Mouse (Mus musculus) embryonic facial prominence, embryonic 14.5 days (tissue): ENCODE results near the gene St8sia6. TPM values are rescaled to one million over a fixed set of nuclear protein-coding genes. Genes with fewer than 3 reads are reported as not detected.
A peak's percentile ranks its signal among the peaks of the same experiment; 100 is the strongest.

Source experiments
- ATAC-seq: fragments of 200-750 bp; cut with Nextera tagmentation; 2 replicates; pipeline ENCODE4 v1.8.0; 2017; ENCODE audit warnings: low read depth, moderate number of reproducible peaks, moderate TSS enrichment
- DNase-seq: peaks from one replicate; pipeline ENCODE4 v3.0.0-alpha.2; 2015; ENCODE audit warnings: low spot score
- H3K27ac ChIP-seq: fragments of 300-500 bp; sonication (generic); replicated peaks from 2 replicates; pipeline ENCODE4 v1.5.1; 2014; ENCODE audit warnings: low read depth, mild to moderate bottlenecking, low read length, moderate library complexity
- H3K27me3 ChIP-seq: fragments of 300-500 bp; sonication (generic); replicated peaks from 2 replicates; pipeline ENCODE4 v1.6.1; 2014; ENCODE audit warnings: low read length; ENCODE audit not compliant: control insufficient read depth, insufficient read depth
- H3K36me3 ChIP-seq: fragments of 300-500 bp; sonication (generic); 2 replicates; pipeline ENCODE4 v1.6.1; 2014; ENCODE audit warnings: low read length, mixed read lengths; ENCODE audit not compliant: control insufficient read depth, insufficient read depth
- H3K4me1 ChIP-seq: fragments of 300-500 bp; sonication (generic); 2 replicates; pipeline ENCODE4 v1.6.1; 2014; ENCODE audit warnings: antibody characterized with exemption, low read length; ENCODE audit not compliant: control insufficient read depth, insufficient read depth
- H3K4me2 ChIP-seq: fragments of 300-500 bp; sonication (generic); 2 replicates; pipeline ENCODE4 v1.6.1; 2014; ENCODE audit warnings: low read depth, mild to moderate bottlenecking, low read length, moderate library complexity, mixed read lengths
- H3K4me3 ChIP-seq: fragments of 300-500 bp; sonication (generic); 2 replicates; pipeline ENCODE4 v1.5.1; 2014; ENCODE audit warnings: low read depth, mild to moderate bottlenecking, low read length
- H3K9ac ChIP-seq: fragments of 300-500 bp; sonication (generic); 2 replicates; pipeline ENCODE4 v1.6.1; 2014; ENCODE audit warnings: low read depth, mild to moderate bottlenecking, low read length, moderate library complexity, mixed read lengths
- H3K9me3 ChIP-seq: fragments of 300-500 bp; sonication (generic); 2 replicates; pipeline ENCODE4 v1.6.1; 2016; ENCODE audit warnings: low read length; ENCODE audit not compliant: control insufficient read depth
- WGBS: fragments of 180-500 bp; shearing (Covaris S2); extraction: QIAGEN DNeasy Blood & Tissue Kit; methylation state at CpG from one replicate; pipeline ENCODE4 v1.1.7; 2014; 5-methylcytosine and 5-hydroxymethylcytosine counted together
- polyA plus RNA-seq: library from polyadenylated mRNA; unstranded; fragments of >200 nt; fragmentation: Nextera tagmentation; extraction: Ambion mirVana; gene quantifications from 2 replicates; pipeline ENCODE4 v1.2.1, GENCODE M21; 2014

Gene St8sia6
- polyA plus RNA-seq, 1 experiment from 2014 or later, result 1.8 TPM

GRCm38 (mm10) chr2:13777032-13777431, 16.8 kb downstream of the St8sia6 start:
- Histone ChIP-seq H3K9me3 (no peaks in the 10 kb centered on the region), H3K4me2 (no peak overlapping the region)
- ATAC-seq, result no peak

GRCm38 (mm10) chr2:13776453-13776852, 17.4 kb downstream of the St8sia6 start:
- H3K27ac ChIP-seq, result no peak overlapping the region
- no peak overlapping the region for H3K4me3 ChIP-seq
- ATAC-seq (no peak), DNase-seq (no peak)
- H3K9me3 ChIP-seq, result no peaks in the 10 kb centered on the region
- H3K36me3 ChIP-seq, result no peaks in the 10 kb centered on the region
- H3K27me3 ChIP-seq, result no peaks in the 10 kb centered on the region
- WGBS, result 78% methylated on average over 1 of the region's 1 CpGs
- H3K9ac ChIP-seq, result no peak overlapping the region
- no peaks in the 10 kb centered on the region for H3K4me1 ChIP-seq
- H3K4me2 ChIP-seq, result no peak overlapping the region

More at GRCm38 (mm10) chr2:13777032-13777431, 16.8 kb downstream of the St8sia6 start:
- no peak overlapping the region for H3K9ac ChIP-seq
- H3K36me3 ChIP-seq, result no peaks in the 10 kb centered on the region
- H3K4me3 ChIP-seq, result no peak overlapping the region
- H3K4me1 ChIP-seq, result no peaks in the 10 kb centered on the region
- H3K27me3 ChIP-seq, result no peaks in the 10 kb centered on the region
- DNase-seq, result no peak
- H3K27ac ChIP-seq, result no peak overlapping the region

- Histone ChIP-seq H3K4me2 (no peak overlapping the region), H3K27me3 (no peaks in the 10 kb centered on the region), H3K9ac (no peak overlapping the region), H3K4me1 (no peaks in the 10 kb centered on the region), H3K4me3 (no peak overlapping the region), H3K27ac (no peak overlapping the region), H3K36me3 (no peaks in the 10 kb centered on the region), H3K9me3 (no peaks in the 10 kb centered on the region)
- ATAC-seq (peak; percentile 89), DNase-seq (peak; percentile 63)
- 77% methylated on average over 3 of the region's 3 CpGs for WGBS
These were observed 18.8 kb downstream of the St8sia6 start for GRCm38 (mm10) chr2:13775056-13775455.

GRCm38 (mm10) chr2:13768524-13768923, 25.3 kb downstream of the St8sia6 start:
- H3K9ac ChIP-seq, result no peak overlapping the region
- no peak overlapping the region for H3K27ac ChIP-seq
- no peak overlapping the region for H3K4me3 ChIP-seq
- no peak overlapping the region for H3K4me2 ChIP-seq
- H3K27me3 ChIP-seq, result no peaks in the 10 kb centered on the region
- no peaks in the 10 kb centered on the region for H3K9me3 ChIP-seq
- DNase-seq (no peak), ATAC-seq (no peak)
- no peaks in the 10 kb centered on the region for H3K4me1 ChIP-seq
- no peaks in the 10 kb centered on the region for H3K36me3 ChIP-seq
- WGBS, result 59% methylated on average over 5 of the region's 5 CpGs

- Histone ChIP-seq H3K4me1 (no peaks in the 10 kb centered on the region), H3K27me3 (no peaks in the 10 kb centered on the region), H3K9me3 (no peaks in the 10 kb centered on the region), H3K36me3 (no peaks in the 10 kb centered on the region), H3K9ac (no peak overlapping the region), H3K4me2 (no peak overlapping the region), H3K4me3 (no peak overlapping the region), H3K27ac (no peak overlapping the region)
- 60% methylated on average over 9 of the region's 9 CpGs for WGBS
- DNase-seq (no peak), ATAC-seq (no peak)
These were observed 26.1 kb downstream of the St8sia6 start for GRCm38 (mm10) chr2:13767532-13768411.

GRCm38 (mm10) chr2:13760366-13760765, 33.5 kb downstream of the St8sia6 start:
- Histone ChIP-seq H3K4me2 (no peak overlapping the region), H3K27ac (no peak overlapping the region), H3K9ac (no peak overlapping the region), H3K9me3 (no peaks in the 10 kb centered on the region), H3K27me3 (no peaks in the 10 kb centered on the region), H3K4me1 (no peaks in the 10 kb centered on the region), H3K4me3 (no peak overlapping the region), H3K36me3 (no peaks in the 10 kb centered on the region)
- DNase-seq, result no peak
- no peak for ATAC-seq

- H3K9me3 ChIP-seq, result no peaks in the 10 kb centered on the region
- DNase-seq (no peak), ATAC-seq (no peak)
- H3K4me3 ChIP-seq, result no peak overlapping the region
- no peaks in the 10 kb centered on the region for H3K27me3 ChIP-seq
- no peak overlapping the region for H3K27ac ChIP-seq
- no peaks in the 10 kb centered on the region for H3K36me3 ChIP-seq
- no peaks in the 10 kb centered on the region for H3K4me1 ChIP-seq
- H3K9ac ChIP-seq, result no peak overlapping the region
- 75% methylated on average over 7 of the region's 7 CpGs for WGBS
- no peak overlapping the region for H3K4me2 ChIP-seq
These were observed 36.5 kb downstream of the St8sia6 start for GRCm38 (mm10) chr2:13757412-13757811.

GRCm38 (mm10) chr2:13755733-13756132, 38.1 kb downstream of the St8sia6 start:
- Histone ChIP-seq H3K4me2 (no peak overlapping the region), H3K36me3 (no peaks in the 10 kb centered on the region), H3K4me1 (no peaks in the 10 kb centered on the region), H3K4me3 (no peak overlapping the region), H3K9me3 (no peaks in the 10 kb centered on the region), H3K27me3 (no peaks in the 10 kb centered on the region), H3K27ac (no peak overlapping the region), H3K9ac (no peak overlapping the region)
- ATAC-seq (no peak), DNase-seq (no peak)
- 71% methylated on average over 4 of the region's 4 CpGs for WGBS

- Histone ChIP-seq H3K4me2 (no peak overlapping the region), H3K27me3 (no peaks in the 10 kb centered on the region), H3K9ac (no peak overlapping the region), H3K27ac (no peak overlapping the region), H3K4me3 (no peak overlapping the region), H3K36me3 (no peaks in the 10 kb centered on the region), H3K4me1 (no peaks in the 10 kb centered on the region), H3K9me3 (no peaks in the 10 kb centered on the region)
- ATAC-seq, result no peak
- no peak for DNase-seq
- WGBS, result 82% methylated on average over 1 of the region's 1 CpGs
These were observed 42.2 kb downstream of the St8sia6 start for GRCm38 (mm10) chr2:13751691-13752090.
